Mouse (Mus musculus) yolk sac, embryonic 10.5 days (tissue): ENCODE measurements around the gene Ints1.
A peak's percentile ranks its signal among the peaks of the same experiment; 100 is the strongest.
"Not testable (repeated sequence)": the region's sequence is repeated elsewhere in the genome, so short reads cannot be mapped to it uniquely, and the experiment has no call there.

Experiments
- DNase-seq: peaks from one replicate; pipeline ENCODE4 v3.0.0-alpha.2; 2017; ENCODE audit warnings: low spot score

The Ints1 gene

GRCm38 (mm10) chr5:139754753-139755152 lies 20.7 kb downstream of the Ints1 start:
- no peak for DNase-seq

- DNase-seq, result peak; percentile 34
These were observed 24.9 kb downstream of the Ints1 start for GRCm38 (mm10) chr5:139750535-139750934.

GRCm38 (mm10) chr5:139749413-139750125 lies 25.9 kb downstream of the Ints1 start:
- no peak for DNase-seq

GRCm38 (mm10) chr5:139745771-139746170 lies 29.7 kb downstream of the Ints1 start:
- no peak for DNase-seq

- not testable (repeated sequence) for DNase-seq
These were observed 32.8 kb downstream of the Ints1 start for GRCm38 (mm10) chr5:139742640-139743039.

- DNase-seq, result no peak
These were observed 36.7 kb downstream of the Ints1 start for GRCm38 (mm10) chr5:139738592-139739315.

- no peak for DNase-seq
These were observed 37.5 kb downstream of the Ints1 start for GRCm38 (mm10) chr5:139737841-139738591.

GRCm38 (mm10) chr5:139736504-139736940 lies 39.0 kb downstream of the Ints1 start:
- no peak for DNase-seq

- peak; percentile 96 for DNase-seq
These were observed 39.6 kb downstream of the Ints1 start, which contains the start of gene Micall2 for GRCm38 (mm10) chr5:139735677-139736503. Gene Micall2 (minus strand): TSS chr5:139736336.

GRCm38 (mm10) chr5:139734746-139735145 lies 40.7 kb downstream of the Ints1 start:
- DNase-seq, result no peak

- DNase-seq, result no peak
These were observed 41.5 kb downstream of the Ints1 start for GRCm38 (mm10) chr5:139734016-139734415.

- no peak for DNase-seq
These were observed 42.8 kb downstream of the Ints1 start for GRCm38 (mm10) chr5:139732634-139733107.

GRCm38 (mm10) chr5:139730712-139731486 lies 44.6 kb downstream of the Ints1 start:
- DNase-seq, result no peak

- DNase-seq, result no peak
These were observed 48.2 kb downstream of the Ints1 start for GRCm38 (mm10) chr5:139727261-139727660.

- DNase-seq, result no peak
These were observed 49.3 kb downstream of the Ints1 start for GRCm38 (mm10) chr5:139726186-139726585.

- DNase-seq, result peak; percentile 54
These were observed 50.9 kb downstream of the Ints1 start for GRCm38 (mm10) chr5:139724336-139725116.

GRCm38 (mm10) chr5:139723113-139723512 lies 52.4 kb downstream of the Ints1 start:
- DNase-seq, result no peak

GRCm38 (mm10) chr5:139722709-139723108 lies 52.8 kb downstream of the Ints1 start:
- no peak for DNase-seq

GRCm38 (mm10) chr5:139718949-139719348 lies 56.5 kb downstream of the Ints1 start:
- DNase-seq, result no peak

GRCm38 (mm10) chr5:139718540-139718939 lies 56.9 kb downstream of the Ints1 start:
- DNase-seq, result no peak
